Mouse (Mus musculus): ENCODE measurements at regions not wholly inside any gene's neighbourhood (a gene's known extent, or its start where the extent isn't known, plus 50 kb on each side); places are given as distances from the start of the nearest gene placed in this dataset.

DNA sequence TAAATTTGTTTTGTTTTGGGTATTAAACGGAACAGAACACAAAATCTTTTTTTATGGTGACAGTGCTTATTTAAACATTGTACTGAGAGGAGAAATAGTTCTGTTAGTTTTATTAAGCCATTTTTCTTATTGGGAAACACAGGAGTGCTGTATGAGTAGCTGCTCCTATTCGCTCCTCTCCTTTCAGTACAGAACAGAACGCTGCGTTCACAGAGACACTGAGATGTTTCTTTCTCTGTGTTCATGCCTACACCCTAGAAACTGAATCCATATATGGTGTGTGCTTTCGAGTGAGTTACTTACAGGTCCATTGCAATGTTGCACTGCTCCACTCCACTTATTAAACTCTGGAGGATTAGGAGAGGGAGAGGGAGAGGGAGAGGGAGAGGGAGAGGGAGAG lies 634.9 kb upstream of the Adamts5 start:
- no peak for TF ChIP-seq CTCF (IDR thresholded peaks at IDR 0.05)
- intact Hi-C loops (cut with DNase I): no loop called here
- DNase-seq (ENCODE audit: extremely low spot score in 1 of 2, low spot score in 2 of 2): no peak
- Histone ChIP-seq H3K27ac (no peak overlapping the region), H3K4me3 (no peak overlapping the region)

DNA sequence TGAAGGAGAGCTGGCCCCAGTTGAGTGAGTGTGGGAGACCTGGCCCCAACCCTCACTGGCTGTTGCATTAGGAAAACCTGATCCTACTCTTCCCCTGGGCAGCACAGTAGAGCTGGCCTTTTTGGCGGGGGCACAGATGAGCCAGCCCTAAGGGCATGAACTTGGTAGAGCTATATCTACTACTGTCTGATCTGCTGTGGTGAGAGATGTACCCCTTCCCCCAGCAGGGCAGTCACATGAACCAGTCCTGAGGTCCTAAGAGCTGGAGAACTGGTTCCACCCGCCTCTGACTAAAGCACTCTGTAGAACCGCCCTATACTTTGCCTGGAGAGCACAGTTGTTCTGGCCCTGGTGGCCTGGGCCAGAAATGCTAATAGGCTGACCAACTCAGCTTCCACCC lies 622.5 kb upstream of the Adamts5 start:
- intact Hi-C loops (cut with DNase I): no loop called here
- no peak for TF ChIP-seq CTCF (IDR thresholded peaks at IDR 0.05)
- DNase-seq (ENCODE audit: extremely low spot score in 1 of 2, low spot score in 2 of 2): no peak
- Histone ChIP-seq H3K4me3 (no peak overlapping the region), H3K27ac (no peak overlapping the region)

- no peak for DNase-seq (ENCODE audit: extremely low spot score in 1 of 2, low spot score in 2 of 2)
- Histone ChIP-seq H3K27ac (no peak overlapping the region), H3K4me3 (no peak overlapping the region)
- intact Hi-C loops (cut with DNase I): no loop called here
- TF ChIP-seq CTCF (IDR thresholded peaks at IDR 0.05): no peak
Measured at GRCm38 (mm10) chr16:86516935-86517334, 615.3 kb upstream of the Adamts5 start.

DNA sequence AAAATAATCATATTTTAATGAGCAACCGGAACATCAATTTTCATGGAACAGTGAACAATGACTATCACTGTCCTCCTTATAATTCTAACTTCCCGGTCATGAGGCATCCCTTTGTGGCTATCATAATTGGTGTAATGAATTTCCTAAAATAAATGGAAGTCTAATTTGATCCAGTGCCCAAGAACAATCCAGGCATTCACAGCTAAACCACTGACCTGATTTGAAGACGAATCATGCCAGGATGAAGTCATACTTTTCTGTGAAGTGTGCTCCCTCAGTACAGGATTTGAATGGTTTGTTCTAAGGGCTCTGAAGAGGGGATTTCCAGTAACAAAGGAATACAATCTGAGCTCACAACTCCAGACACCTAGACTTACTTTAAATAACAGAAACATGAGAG lies 614.5 kb upstream of the Adamts5 start:
- DNase-seq (ENCODE audit: extremely low spot score in 1 of 2, low spot score in 2 of 2): no peak
- H3K27ac ChIP-seq: peak overlapping the region; percentile 18; the same call in 1 of the 2 replicates
- TF ChIP-seq CTCF (IDR thresholded peaks at IDR 0.05): no peak
- no peak overlapping the region for H3K4me3 ChIP-seq
- intact Hi-C loops (cut with DNase I): no loop called here

DNA sequence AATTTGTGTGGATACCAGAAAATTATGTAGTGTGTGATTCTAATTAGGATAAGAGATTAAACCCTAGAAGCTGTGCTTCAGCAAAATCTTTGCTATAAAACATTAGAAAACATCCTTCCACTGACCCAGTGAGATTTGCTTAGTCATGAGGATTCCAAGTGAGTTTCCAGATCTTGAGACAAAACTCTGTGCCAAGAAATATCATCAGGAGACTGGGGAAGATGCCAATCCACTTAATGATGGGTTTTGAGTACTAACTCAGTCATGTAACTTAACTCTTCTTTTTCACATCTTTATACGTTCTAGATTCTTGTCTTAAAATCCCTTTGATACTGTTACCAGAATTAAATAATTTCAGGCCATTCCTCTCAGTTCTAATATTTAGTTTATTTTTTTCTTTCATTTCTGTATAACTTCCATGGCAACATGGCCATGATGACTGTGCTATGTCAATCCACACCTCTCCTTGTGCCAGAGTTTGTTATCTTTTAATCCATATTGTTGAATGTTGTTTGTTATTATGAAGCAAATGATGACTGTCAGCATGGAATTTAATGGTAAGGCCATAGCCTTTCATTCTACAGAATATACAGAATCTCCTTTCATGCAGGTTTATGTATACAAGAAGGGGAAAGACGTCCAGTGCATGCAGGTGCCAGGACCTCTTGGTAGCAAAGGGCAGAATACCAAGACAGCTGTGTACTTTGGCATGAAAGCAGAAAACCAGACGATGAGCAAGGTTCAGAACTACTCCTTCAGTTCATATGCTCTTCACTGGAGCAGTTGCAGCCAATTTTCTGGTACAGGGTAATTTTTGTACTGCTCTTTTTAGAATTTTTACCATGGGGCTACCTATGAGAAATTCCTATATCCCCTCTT lies 599.7 kb upstream of the Adamts5 start:
- DNase-seq (ENCODE audit: extremely low spot score in 1 of 2, low spot score in 2 of 2): no peak
- intact Hi-C loops (cut with DNase I): no loop called here
- no peak for TF ChIP-seq CTCF (IDR thresholded peaks at IDR 0.05)
- Histone ChIP-seq H3K27ac (no peak overlapping the region), H3K4me3 (no peak overlapping the region)

DNA sequence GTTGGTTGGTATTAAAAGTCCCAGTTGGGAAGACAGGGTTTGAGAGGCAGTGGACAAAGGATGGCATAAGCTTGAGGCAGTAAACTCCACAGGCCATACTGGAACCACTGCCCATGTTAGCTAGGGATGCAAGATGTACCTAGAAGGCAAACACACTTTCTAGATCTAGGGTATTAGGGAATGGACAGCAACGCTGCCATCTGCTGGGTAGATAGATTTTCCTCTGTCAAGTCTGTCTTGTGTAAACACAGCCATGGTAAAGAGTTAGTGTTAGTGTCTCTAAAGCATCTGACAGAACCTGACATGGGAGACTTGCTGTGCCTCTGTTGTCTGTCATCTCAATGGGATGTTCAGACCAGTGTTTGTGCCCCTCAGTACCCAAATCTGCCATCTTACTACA lies 573.5 kb upstream of the Adamts5 start:
- DNase-seq (ENCODE audit: extremely low spot score in 1 of 2, low spot score in 2 of 2): no peak
- H3K27ac ChIP-seq: no peak overlapping the region
- intact Hi-C loops (cut with DNase I): no loop called here
- peak; percentile 24 for TF ChIP-seq CTCF (IDR thresholded peaks at IDR 0.05)
- H3K4me3 ChIP-seq: no peak overlapping the region

GRCm38 (mm10) chr16:86473059-86473740 lies 571.6 kb upstream of the Adamts5 start:
- no peak for DNase-seq (ENCODE audit: extremely low spot score in 1 of 2, low spot score in 2 of 2)
- TF ChIP-seq CTCF (IDR thresholded peaks at IDR 0.05): no peak
- intact Hi-C loops (cut with DNase I): no loop called here
- no peak overlapping the region for H3K27ac ChIP-seq
- no peak overlapping the region for H3K4me3 ChIP-seq

GRCm38 (mm10) chr16:86461073-86461472 lies 559.4 kb upstream of the Adamts5 start:
- no peak overlapping the region for H3K27ac ChIP-seq
- DNase-seq (ENCODE audit: extremely low spot score in 1 of 2, low spot score in 2 of 2): no peak
- H3K4me3 ChIP-seq: no peak overlapping the region
- no peak for TF ChIP-seq CTCF (IDR thresholded peaks at IDR 0.05)
- intact Hi-C loops (cut with DNase I): no loop called here

GRCm38 (mm10) chr16:86456649-86457048 lies 555.0 kb upstream of the Adamts5 start:
- no peak for TF ChIP-seq CTCF (IDR thresholded peaks at IDR 0.05)
- Histone ChIP-seq H3K27ac (no peak overlapping the region), H3K4me3 (no peak overlapping the region)
- no peak for DNase-seq (ENCODE audit: extremely low spot score in 1 of 2, low spot score in 2 of 2)
- intact Hi-C loops (cut with DNase I): no loop called here

DNA sequence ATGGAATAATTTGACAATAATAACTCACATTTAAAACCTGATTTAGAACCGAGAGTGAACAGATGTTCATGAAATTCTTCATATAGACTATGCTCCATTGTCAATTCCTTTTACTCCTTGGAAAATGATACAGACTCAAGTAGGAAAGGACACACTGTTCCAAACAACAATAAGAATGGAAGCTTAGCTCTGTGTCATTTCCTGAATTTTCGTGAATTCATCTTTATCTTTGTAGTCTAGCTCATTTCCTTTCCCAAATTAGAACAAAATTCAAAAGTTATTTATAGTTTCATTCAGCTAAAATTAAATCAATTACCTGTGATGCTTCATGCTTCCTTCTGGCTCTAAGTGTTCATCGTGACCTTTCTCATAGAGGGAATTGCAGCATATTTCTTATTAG lies 553.2 kb upstream of the Adamts5 start:
- no peak for DNase-seq (ENCODE audit: extremely low spot score in 1 of 2, low spot score in 2 of 2)
- no peak for TF ChIP-seq CTCF (IDR thresholded peaks at IDR 0.05)
- Histone ChIP-seq H3K4me3 (no peak overlapping the region), H3K27ac (no peak overlapping the region)
- intact Hi-C loops (cut with DNase I): no loop called here

- no peak overlapping the region for H3K27ac ChIP-seq
- TF ChIP-seq CTCF (IDR thresholded peaks at IDR 0.05): no peak
- no peak overlapping the region for H3K4me3 ChIP-seq
- intact Hi-C loops (cut with DNase I): no loop called here
- DNase-seq (ENCODE audit: extremely low spot score in 1 of 2, low spot score in 2 of 2): no peak
Measured at GRCm38 (mm10) chr16:86454031-86454430, 552.4 kb upstream of the Adamts5 start.

DNA sequence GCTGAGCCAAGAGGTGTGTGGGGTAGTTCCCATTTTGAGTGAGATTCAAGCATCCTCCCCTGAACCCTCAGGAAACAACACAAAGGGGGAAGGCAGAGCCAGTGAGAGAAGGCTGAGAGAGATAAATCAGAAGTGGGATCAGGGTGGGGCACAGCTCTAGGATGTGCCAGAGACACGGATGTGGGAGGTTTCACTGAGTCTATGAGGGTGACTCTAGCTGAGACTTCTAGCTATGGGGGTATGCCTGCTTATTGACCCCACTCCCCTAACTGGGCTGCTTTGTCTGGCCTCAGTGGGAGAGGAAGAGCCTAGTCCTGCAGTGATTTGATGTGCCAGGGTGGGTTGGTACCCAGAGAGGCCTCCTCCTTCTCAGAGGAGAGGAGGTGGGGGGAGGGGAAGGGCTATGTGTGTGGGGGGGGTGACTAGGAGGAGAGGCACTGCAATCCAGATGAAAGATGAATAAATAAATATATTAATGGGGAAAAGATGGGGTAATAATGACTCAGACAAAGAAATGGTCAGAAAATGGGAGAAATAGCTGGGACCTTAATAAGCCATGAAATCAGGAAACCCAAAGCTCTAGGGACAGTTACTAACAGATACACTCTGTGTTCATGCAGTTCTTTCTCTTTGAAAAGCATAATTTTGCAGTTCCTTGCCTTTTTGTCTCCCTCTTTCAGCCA lies 547.0 kb upstream of the Adamts5 start:
- no peak overlapping the region for H3K4me3 ChIP-seq
- no peak overlapping the region for H3K27ac ChIP-seq
- DNase-seq (ENCODE audit: extremely low spot score in 1 of 2, low spot score in 2 of 2): no peak
- intact Hi-C loops (cut with DNase I): no loop called here
- no peak for TF ChIP-seq CTCF (IDR thresholded peaks at IDR 0.05)
